Comparison of ENCODE assay signal across 9 mouse cellular contexts in genomic region chr9:15880160-15880603, GRCm38 (mm10). TPM values are rescaled to one million over a fixed set of nuclear protein-coding genes. Genes with fewer than 3 reads are reported as not detected.
DNase-seq lines count a peak whose midpoint lies in the region; ATAC-seq and TF ChIP-seq lines count a peak whose summit lies in the region.
"Had no signal": no experiment of that assay in that cellular context is flagged by ENCODE, and none has a peak within 500 bp of the region (broad histone marks: within the 10 kb centered on the region; RNA-seq: fewer than 3 reads in every experiment).

No protein-coding gene starts in this region.

- peak; percentile 45 for ATAC-seq in hindbrain, embryonic 16.5 days
- ATAC-seq in megakaryocyte, adult 5-6 weeks (ENCODE audit: poor library complexity, severe bottlenecking) = peak; percentile 59; the same call in 1 of the 2 replicates

- H3K4me3 ChIP-seq in gastrocnemius, adult 2 months = no peak overlapping the region
- no peak overlapping the region for H3K4me3 ChIP-seq in hindbrain, embryonic 16.5 days (ENCODE audit: low read length)

- no peak for DNase-seq in gastrocnemius, adult 2 months
- DNase-seq in gastrocnemius, postnatal 36 days = no peak
- peak; percentile 53 for DNase-seq in CD4-positive helper T cell, adult 2 months (ENCODE audit: low read depth, low spot score)
- DNase-seq in embryo, embryonic 9.5 days (ENCODE audit: extremely low spot score) = peak; percentile 45
- peak; percentile 26 for DNase-seq in thymus, postnatal 4 days
- no peak for DNase-seq in left cerebral cortex, adult 8-10 months (ENCODE audit: low spot score in 2 of 2)

- WGBS in hindbrain, embryonic 16.5 days = 19% methylated on average over 3 of the region's 3 CpGs

- intact Hi-C loops in gastrocnemius, adult 2 months (cut with DNase I) = loop anchor here (5.0 to 10.0 kb wide), 2 partner anchors 193 to 385 kb away; partner anchors contain the start of gene Smco4
- intact Hi-C loops in gastrocnemius, postnatal 36 days (cut with DNase I) = loop anchor here (2.0 kb wide), 1 partner anchor 197 kb away; no protein-coding TSS in a partner anchor

- H3K9me3 ChIP-seq in hindbrain, embryonic 16.5 days (ENCODE audit: control insufficient read depth, low read length) = no peaks in the 10 kb centered on the region

- no peak overlapping the region for H3K4me2 ChIP-seq in hindbrain, embryonic 16.5 days (ENCODE audit: low read length)

- peak; percentile 61 for TF ChIP-seq CTCF in gastrocnemius, adult 2 months (IDR thresholded peaks at IDR 0.05)

- H3K9ac ChIP-seq in hindbrain, embryonic 16.5 days (ENCODE audit: low read depth, low read length) = no peak overlapping the region

- no peaks in the 10 kb centered on the region for H3K36me3 ChIP-seq in hindbrain, embryonic 16.5 days (ENCODE audit: control insufficient read depth, insufficient read depth, low read length)

- H3K27ac ChIP-seq in gastrocnemius, adult 2 months = no peak overlapping the region
- no peak overlapping the region for H3K27ac ChIP-seq in hindbrain, embryonic 16.5 days (ENCODE audit: low read depth, low read length)

- H3K4me1 ChIP-seq in hindbrain, embryonic 16.5 days (ENCODE audit: control insufficient read depth, insufficient read depth, low read depth, low read length) = peaks cover 3% of the 10 kb centered on the region; the same call in 1 of the 2 replicates

- H3K27me3 ChIP-seq in hindbrain, embryonic 16.5 days (replicated peaks; ENCODE audit: control insufficient read depth, insufficient read depth, low read length) = no peaks in the 10 kb centered on the region

RNA-seq across cellular contexts. Expression of gene Mtnr1b, which starts 5.8 kb away (rescaled TPM):
- not detected for total RNA-seq in gastrocnemius, adult 2 months (2021)
- not detected for total RNA-seq in gastrocnemius, postnatal 36 days (2021)
- polyA plus RNA-seq in hindbrain, embryonic 16.5 days (2015; fragmentation: Nextera tagmentation; extraction: Ambion mirVana) = not detected in 2 replicates
- not detected in 2 replicates for total RNA-seq in megakaryocyte, adult 5-6 weeks (2015)
- total RNA-seq in megakaryocyte, adult 5-6 weeks (2017) = not detected in 2 replicates
- not detected for total RNA-seq in left cerebral cortex, adult 8-10 months (2022)
- total RNA-seq: layer of hippocampus, adult 18-20 months had no signal

Comparison
In these comparisons a context has a peak if more than half of its experiments do, and no peak if none do; other contexts are left out.
1. DNase-seq: peak in CD4-positive helper T cell, adult 2 months (single experiment), embryo, embryonic 9.5 days (single experiment) and thymus, postnatal 4 days (single experiment); none in gastrocnemius, adult 2 months (single experiment), gastrocnemius, postnatal 36 days (0 of 2) and left cerebral cortex, adult 8-10 months (0 of 2).